Mouse (Mus musculus) midbrain, embryonic 13.5 days (tissue): ENCODE results near the gene Sarm1. TPM values are rescaled to one million over a fixed set of nuclear protein-coding genes. Genes with fewer than 3 reads are reported as not detected.

Source experiments
- ATAC-seq: fragments of 200-750 bp; cut with Nextera tagmentation; 2 replicates; pipeline ENCODE4 v1.8.0; 2017; ENCODE audit warnings: mild to moderate bottlenecking, moderate TSS enrichment, moderate library complexity
- H3K27ac ChIP-seq: fragments of 300-500 bp; sonication (generic); 2 replicates; pipeline ENCODE4 v1.5.1; 2015; ENCODE audit warnings: inconsistent platforms, mild to moderate bottlenecking, moderate library complexity
- H3K27me3 ChIP-seq: fragments of 300-500 bp; sonication (generic); 2 replicates; pipeline ENCODE4 v1.6.1; 2015; ENCODE audit warnings: mild to moderate bottlenecking, inconsistent platforms
- H3K36me3 ChIP-seq: fragments of 300-500 bp; sonication (generic); 2 replicates; pipeline ENCODE4 v1.6.1; 2015; ENCODE audit warnings: mild to moderate bottlenecking, inconsistent platforms
- H3K4me1 ChIP-seq: fragments of 300-500 bp; sonication (generic); replicated peaks from 2 replicates; pipeline ENCODE4 v1.6.1; 2015; ENCODE audit warnings: inconsistent platforms
- H3K4me2 ChIP-seq: fragments of 300-500 bp; sonication (generic); replicated peaks from 2 replicates; pipeline ENCODE4 v1.6.1; 2015; ENCODE audit warnings: moderate library complexity, mild to moderate bottlenecking, inconsistent platforms
- H3K4me3 ChIP-seq: fragments of 300-500 bp; sonication (generic); replicated peaks from 2 replicates; pipeline ENCODE4 v1.5.1; 2015; ENCODE audit warnings: mild to moderate bottlenecking, inconsistent platforms
- H3K9ac ChIP-seq: fragments of 300-500 bp; sonication (generic); replicated peaks from 2 replicates; pipeline ENCODE4 v1.6.1; 2015; ENCODE audit warnings: mild to moderate bottlenecking, inconsistent platforms
- H3K9me3 ChIP-seq: fragments of 300-500 bp; sonication (generic); 2 replicates; pipeline ENCODE4 v1.6.1; 2016; ENCODE audit warnings: mild to moderate bottlenecking, inconsistent platforms
- WGBS: fragments of 180-500 bp; shearing (Covaris S2); methylation state at CpG from one replicate; pipeline ENCODE4 v1.1.7; 2015; 5-methylcytosine and 5-hydroxymethylcytosine counted together
- polyA plus RNA-seq: library from polyadenylated mRNA; unstranded; fragments of >200 nt; fragmentation: Nextera tagmentation; extraction: Ambion mirVana; gene quantifications from 2 replicates; pipeline ENCODE4 v1.2.1, GENCODE M21; 2015

The Sarm1 gene
- polyA plus RNA-seq, 1 experiment from 2014 or later, result 47.8 TPM

GRCm38 (mm10) chr11:78453675-78454074, 43.9 kb downstream of the Sarm1 start:
- H3K4me3 ChIP-seq, result no peak overlapping the region
- no peak for ATAC-seq
- H3K4me1 ChIP-seq, result no peaks in the 10 kb centered on the region
- no peaks in the 10 kb centered on the region for H3K9me3 ChIP-seq
- no peak overlapping the region for H3K9ac ChIP-seq
- H3K27me3 ChIP-seq, result no peaks in the 10 kb centered on the region
- no peak overlapping the region for H3K4me2 ChIP-seq
- H3K27ac ChIP-seq, result no peak overlapping the region
- WGBS, result 15% methylated on average over 4 of the region's 4 CpGs
- no peaks in the 10 kb centered on the region for H3K36me3 ChIP-seq

GRCm38 (mm10) chr11:78450337-78450736, 47.2 kb downstream of the Sarm1 start:
- Histone ChIP-seq H3K4me1 (no peaks in the 10 kb centered on the region), H3K36me3 (no peaks in the 10 kb centered on the region), H3K4me2 (no peak overlapping the region), H3K27me3 (no peaks in the 10 kb centered on the region), H3K4me3 (no peak overlapping the region), H3K27ac (no peak overlapping the region), H3K9ac (no peak overlapping the region), H3K9me3 (no peaks in the 10 kb centered on the region)
- ATAC-seq, result no peak
- WGBS, result 47% methylated on average over 2 of the region's 2 CpGs

GRCm38 (mm10) chr11:78448242-78448641, 49.3 kb downstream of the Sarm1 start:
- Histone ChIP-seq H3K27ac (no peak overlapping the region), H3K27me3 (no peaks in the 10 kb centered on the region), H3K36me3 (no peaks in the 10 kb centered on the region), H3K4me1 (no peaks in the 10 kb centered on the region), H3K4me3 (no peak overlapping the region), H3K4me2 (no peak overlapping the region), H3K9me3 (no peaks in the 10 kb centered on the region), H3K9ac (no peak overlapping the region)
- ATAC-seq, result no peak
- 83% methylated on average over 1 of the region's 1 CpGs for WGBS

GRCm38 (mm10) chr11:78447168-78447567, 50.4 kb downstream of the Sarm1 start:
- Histone ChIP-seq H3K4me2 (no peak overlapping the region), H3K4me3 (no peak overlapping the region), H3K9ac (no peak overlapping the region), H3K27ac (no peak overlapping the region), H3K4me1 (no peaks in the 10 kb centered on the region), H3K9me3 (no peaks in the 10 kb centered on the region), H3K36me3 (no peaks in the 10 kb centered on the region), H3K27me3 (no peaks in the 10 kb centered on the region)
- ATAC-seq, result no peak
- 86% methylated on average over 3 of the region's 3 CpGs for WGBS

GRCm38 (mm10) chr11:78443115-78443514, 54.4 kb downstream of the Sarm1 start:
- H3K9me3 ChIP-seq, result no peaks in the 10 kb centered on the region
- no peaks in the 10 kb centered on the region for H3K4me1 ChIP-seq
- H3K4me2 ChIP-seq, result no peak overlapping the region
- no peak overlapping the region for H3K27ac ChIP-seq
- H3K9ac ChIP-seq, result no peak overlapping the region
- 84% methylated on average over 5 of the region's 5 CpGs for WGBS
- no peaks in the 10 kb centered on the region for H3K36me3 ChIP-seq
- H3K27me3 ChIP-seq, result no peaks in the 10 kb centered on the region
- H3K4me3 ChIP-seq, result no peak overlapping the region
- no peak for ATAC-seq

GRCm38 (mm10) chr11:78438399-78438930, 59.1 kb downstream of the Sarm1 start:
- no peaks in the 10 kb centered on the region for H3K9me3 ChIP-seq
- no peak for ATAC-seq
- 84% methylated on average over 3 of the region's 3 CpGs for WGBS
- H3K27ac ChIP-seq, result no peak overlapping the region
- no peaks in the 10 kb centered on the region for H3K27me3 ChIP-seq
- H3K9ac ChIP-seq, result no peak overlapping the region
- H3K4me1 ChIP-seq, result no peaks in the 10 kb centered on the region
- no peaks in the 10 kb centered on the region for H3K36me3 ChIP-seq
- no peak overlapping the region for H3K4me3 ChIP-seq
- no peak overlapping the region for H3K4me2 ChIP-seq

- 95% methylated on average over 7 of the region's 7 CpGs for WGBS
Observed at GRCm38 (mm10) chr11:78437182-78437581, 60.4 kb downstream of the Sarm1 start.

GRCm38 (mm10) chr11:78435776-78436349, 61.7 kb downstream of the Sarm1 start:
- no peaks in the 10 kb centered on the region for H3K4me1 ChIP-seq
- no peak overlapping the region for H3K27ac ChIP-seq
- H3K4me2 ChIP-seq, result no peak overlapping the region
- H3K4me3 ChIP-seq, result no peak overlapping the region
- 6% methylated on average over 19 of the region's 19 CpGs for WGBS
- no peak overlapping the region for H3K9ac ChIP-seq
- H3K27me3 ChIP-seq, result no peaks in the 10 kb centered on the region
- no peaks in the 10 kb centered on the region for H3K36me3 ChIP-seq
- no peak for ATAC-seq
- no peaks in the 10 kb centered on the region for H3K9me3 ChIP-seq

More at GRCm38 (mm10) chr11:78437182-78437581, 60.4 kb downstream of the Sarm1 start:
- no peaks in the 10 kb centered on the region for H3K36me3 ChIP-seq
- no peaks in the 10 kb centered on the region for H3K4me1 ChIP-seq
- no peak for ATAC-seq
- H3K9ac ChIP-seq, result no peak overlapping the region
- no peak overlapping the region for H3K4me2 ChIP-seq
- no peak overlapping the region for H3K4me3 ChIP-seq
- H3K27ac ChIP-seq, result no peak overlapping the region
- H3K9me3 ChIP-seq, result no peaks in the 10 kb centered on the region
- no peaks in the 10 kb centered on the region for H3K27me3 ChIP-seq

- H3K36me3 ChIP-seq, result no peaks in the 10 kb centered on the region
- no peak overlapping the region for H3K9ac ChIP-seq
- H3K9me3 ChIP-seq, result no peaks in the 10 kb centered on the region
- H3K4me2 ChIP-seq, result no peak overlapping the region
- WGBS, result 86% methylated on average over 4 of the region's 4 CpGs
- H3K27ac ChIP-seq, result no peak overlapping the region
- no peaks in the 10 kb centered on the region for H3K4me1 ChIP-seq
- H3K27me3 ChIP-seq, result no peaks in the 10 kb centered on the region
- no peak overlapping the region for H3K4me3 ChIP-seq
- ATAC-seq, result no peak
Observed at GRCm38 (mm10) chr11:78434052-78434451, 63.5 kb downstream of the Sarm1 start.

GRCm38 (mm10) chr11:78431176-78431575, 66.4 kb downstream of the Sarm1 start:
- H3K36me3 ChIP-seq, result no peaks in the 10 kb centered on the region
- no peaks in the 10 kb centered on the region for H3K4me1 ChIP-seq
- no peak overlapping the region for H3K9ac ChIP-seq
- H3K4me3 ChIP-seq, result no peak overlapping the region
- no peak overlapping the region for H3K27ac ChIP-seq
- H3K27me3 ChIP-seq, result no peaks in the 10 kb centered on the region
- 89% methylated on average over 10 of the region's 10 CpGs for WGBS
- no peak for ATAC-seq
- H3K9me3 ChIP-seq, result no peaks in the 10 kb centered on the region
- no peak overlapping the region for H3K4me2 ChIP-seq

GRCm38 (mm10) chr11:78430195-78430878, 67.2 kb downstream of the Sarm1 start:
- H3K4me3 ChIP-seq, result no peak overlapping the region
- no peaks in the 10 kb centered on the region for H3K4me1 ChIP-seq
- no peak overlapping the region for H3K9ac ChIP-seq
- 52% methylated on average over 11 of the region's 11 CpGs for WGBS
- ATAC-seq, result no peak
- H3K4me2 ChIP-seq, result no peak overlapping the region
- no peaks in the 10 kb centered on the region for H3K9me3 ChIP-seq
- no peak overlapping the region for H3K27ac ChIP-seq
- H3K36me3 ChIP-seq, result no peaks in the 10 kb centered on the region
- no peaks in the 10 kb centered on the region for H3K27me3 ChIP-seq

- WGBS, result 70% methylated on average over 5 of the region's 5 CpGs
- Histone ChIP-seq H3K4me3 (no peak overlapping the region), H3K4me1 (no peaks in the 10 kb centered on the region), H3K27ac (no peak overlapping the region), H3K27me3 (no peaks in the 10 kb centered on the region), H3K9ac (no peak overlapping the region), H3K4me2 (no peak overlapping the region), H3K9me3 (no peaks in the 10 kb centered on the region), H3K36me3 (no peaks in the 10 kb centered on the region)
- no peak for ATAC-seq
Observed at GRCm38 (mm10) chr11:78428309-78428708, 69.2 kb downstream of the Sarm1 start.
